Mouse (Mus musculus) heart, postnatal 0 days (tissue): Measurements from ENCODE around the gene Vwf.

Experiments
- CTCF ChIP-seq: IDR thresholded peaks from 2 replicates; pipeline ENCODE4 v1.5.1; 2016; ENCODE audit warnings: antibody characterized with exemption, control low read depth, low read depth
- EP300 ChIP-seq: IDR thresholded peaks from 2 replicates; pipeline ENCODE4 v1.6.1; 2016; ENCODE audit warnings: antibody characterized with exemption, low read depth

DNA sequence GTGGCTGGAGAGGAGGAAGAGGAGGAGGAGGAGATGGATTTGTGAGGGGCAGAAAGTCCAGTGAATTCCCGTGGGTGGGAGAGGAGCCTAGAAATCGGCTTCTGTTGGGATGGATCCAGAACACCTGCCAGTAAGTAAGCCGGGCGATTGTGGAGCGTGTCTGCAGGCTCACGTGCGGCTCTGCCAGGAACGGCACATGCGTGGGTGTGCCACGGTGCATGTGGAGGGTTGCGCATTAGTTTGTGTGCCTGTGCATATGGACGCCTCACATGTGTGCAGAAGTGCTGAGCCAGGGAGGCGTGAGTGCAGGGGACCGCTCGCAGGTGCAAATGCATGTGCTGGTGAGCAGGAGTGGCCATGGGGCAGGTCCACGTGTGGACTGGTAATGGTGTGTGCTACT, 164.7 kb downstream of the Vwf start:
- TF ChIP-seq CTCF (no peak), EP300 (no peak)
